Mouse (Mus musculus): ENCODE measurements around the gene Flvcr2.
"Not testable (repeated sequence)": the region's sequence is repeated elsewhere in the genome, so short reads cannot be mapped to it uniquely, and the experiment has no call there.

Flvcr2 gene

DNA sequence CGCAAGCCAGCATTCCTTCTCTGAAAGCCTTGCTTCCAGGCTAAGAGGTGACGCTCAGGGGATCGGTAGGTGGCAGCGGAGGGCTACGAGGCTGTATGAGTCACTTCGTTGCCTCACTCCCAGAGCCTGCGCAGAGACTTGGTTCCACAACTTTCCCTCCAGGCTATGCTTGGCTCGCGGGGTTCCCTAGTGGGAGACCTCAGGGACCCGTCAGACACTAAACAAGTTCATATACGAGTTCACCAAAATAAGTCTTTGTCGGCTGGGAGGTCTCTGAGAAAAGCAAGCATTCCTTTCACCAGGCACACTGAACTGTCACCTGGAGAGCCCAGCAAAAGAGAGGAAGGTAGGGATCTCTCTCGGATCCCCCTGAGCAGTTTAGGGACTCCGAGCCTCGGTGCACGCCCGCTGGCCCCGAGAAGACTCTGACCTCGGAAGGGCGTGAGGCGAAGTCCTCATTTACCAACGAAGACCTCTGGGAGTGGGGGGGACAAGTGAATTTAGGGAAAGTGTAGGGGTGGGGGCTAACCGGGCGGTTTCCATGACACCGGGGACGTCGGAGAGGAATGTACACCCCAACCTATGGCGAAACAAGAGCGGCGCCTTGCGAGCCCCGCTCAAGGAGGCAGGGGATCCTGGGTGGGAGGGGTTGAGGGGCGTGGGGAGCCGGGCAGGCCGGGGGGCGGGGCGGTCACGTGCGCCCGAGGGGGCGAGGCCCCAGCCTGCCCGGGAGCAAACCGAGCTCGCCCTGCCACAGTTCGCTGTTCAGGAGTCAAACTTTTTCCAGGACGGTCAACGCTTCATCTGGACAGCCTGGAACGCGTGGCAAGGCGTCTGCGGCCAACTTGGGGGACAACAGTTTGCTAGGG, at the start of gene Flvcr2:
Gene Flvcr2, plus strand, starts transcription at position 713 of the 869 bp plus-strand sequence.
- peak; percentile 89 for DNase-seq (ENCODE audit: low read depth, low spot score)

DNA sequence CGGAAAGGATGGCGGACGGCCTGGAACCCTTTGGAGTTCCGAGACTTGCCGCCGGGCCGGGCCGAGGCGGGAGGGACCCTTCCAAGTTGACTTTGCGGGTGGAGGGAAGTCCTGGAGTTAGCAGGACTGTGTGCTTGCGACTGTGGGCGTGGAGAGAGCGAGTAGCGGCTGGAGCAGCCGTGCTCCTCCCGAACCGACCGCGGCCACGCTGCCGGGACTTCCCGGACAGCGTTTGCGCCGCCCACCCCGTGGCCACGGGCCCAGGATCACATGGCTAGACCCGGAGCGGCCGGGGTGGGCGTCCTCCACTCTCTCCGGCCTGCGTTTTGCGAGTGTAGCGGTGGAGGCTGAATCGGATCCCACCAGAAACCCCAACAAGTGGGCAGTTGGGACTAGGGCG, 48.2 kb upstream of the Flvcr2 start:
- DNase-seq (ENCODE audit: low read depth, low spot score) = not testable (repeated sequence)

DNA sequence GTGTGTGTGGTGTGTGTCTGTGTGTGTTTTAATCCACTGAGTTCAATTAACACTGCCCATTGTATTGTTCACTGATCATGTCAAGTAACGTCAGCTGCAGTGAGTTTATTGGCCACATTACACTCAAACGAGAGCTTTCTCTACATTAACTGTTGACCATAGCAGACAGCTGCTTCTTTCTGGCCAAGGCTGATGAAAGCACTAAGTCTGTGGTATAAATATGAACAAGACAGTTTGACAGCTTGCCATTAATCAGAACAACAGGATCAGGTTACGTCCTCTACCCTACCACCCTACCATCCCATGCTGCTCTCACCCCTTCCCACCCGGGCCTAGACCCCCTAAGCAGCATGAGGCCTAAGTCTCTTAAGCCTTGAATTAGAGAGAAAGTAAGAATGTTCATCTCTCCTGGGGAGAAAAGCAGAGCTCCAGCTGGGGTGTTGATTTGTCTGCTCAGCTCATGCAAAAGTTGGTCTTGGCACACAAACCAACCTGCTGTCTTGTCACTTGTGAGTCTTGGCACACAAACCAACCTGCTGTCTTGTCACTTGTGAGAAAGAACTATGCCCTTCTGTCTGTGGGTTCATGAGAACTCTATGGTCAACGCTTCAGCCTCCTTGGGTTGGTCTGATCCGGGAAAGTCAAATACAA, 46.0 kb upstream of the Flvcr2 start:
- no peak for DNase-seq (ENCODE audit: low read depth, low spot score)

DNA sequence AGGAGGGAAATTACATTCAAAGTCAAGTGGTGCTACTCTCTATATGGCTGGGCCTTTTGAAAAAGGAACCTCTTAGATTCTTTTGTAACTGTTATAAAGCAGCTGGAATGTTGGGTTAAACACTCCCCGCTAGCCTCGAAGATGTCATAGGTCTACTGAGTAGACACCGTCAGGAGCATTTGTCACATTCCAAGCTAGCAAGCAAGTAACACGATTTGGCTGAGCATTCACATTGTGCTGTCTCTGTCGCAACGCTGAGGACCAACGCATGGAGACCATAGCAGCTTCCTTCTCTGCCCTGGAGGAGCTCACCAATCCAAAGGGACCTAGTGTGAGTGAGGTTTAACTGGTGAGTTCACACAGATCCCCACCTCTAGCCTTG, 45.5 kb upstream of the Flvcr2 start:
- no peak for DNase-seq (ENCODE audit: low read depth, low spot score)

DNA sequence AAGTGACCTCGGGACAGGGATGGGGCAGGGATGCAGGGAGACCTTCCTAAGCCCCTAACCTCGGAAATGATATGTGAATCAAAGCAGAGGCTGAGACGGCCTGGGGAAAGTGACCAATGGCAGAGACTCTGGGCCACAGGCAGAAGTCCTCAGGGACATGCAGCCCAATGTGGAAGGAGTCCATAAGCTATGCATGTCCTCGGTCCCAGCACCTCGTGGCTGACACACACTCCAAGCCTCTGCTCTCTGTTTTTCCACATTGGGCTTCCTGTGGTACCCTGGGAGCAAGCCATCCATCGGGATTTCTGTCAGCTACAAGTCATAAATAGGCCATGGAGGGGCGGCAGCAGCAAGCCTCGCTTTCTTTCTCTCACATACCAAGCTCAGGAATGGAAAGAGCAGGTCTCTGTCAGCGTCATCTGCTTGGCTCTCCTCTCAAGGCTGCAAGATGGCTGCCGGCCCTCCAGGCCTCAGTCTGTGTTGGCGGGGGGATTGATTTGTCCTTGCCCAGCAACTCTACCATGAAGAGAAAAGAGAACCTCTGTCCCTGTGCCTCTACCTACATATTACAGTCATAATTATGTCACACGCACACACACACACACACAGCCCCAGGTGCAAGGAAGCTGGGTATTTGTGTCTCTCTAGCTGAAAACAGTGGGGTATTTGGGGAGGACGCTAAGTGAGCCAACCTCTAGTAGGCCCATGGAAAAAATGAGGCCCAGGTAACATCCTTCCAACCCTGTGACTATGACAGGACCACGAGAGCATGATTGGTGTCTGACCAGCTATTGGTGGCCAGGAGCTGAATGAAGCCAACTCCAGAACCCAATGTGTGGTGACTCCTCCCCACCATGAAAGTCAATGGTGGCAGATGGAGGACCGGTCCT, 43.9 kb upstream of the Flvcr2 start:
- no peak for DNase-seq (ENCODE audit: low read depth, low spot score)

- DNase-seq (ENCODE audit: low read depth, low spot score) = no peak
Measured at GRCm38 (mm10) chr12:85703507-85703906, 42.8 kb upstream of the Flvcr2 start.

DNA sequence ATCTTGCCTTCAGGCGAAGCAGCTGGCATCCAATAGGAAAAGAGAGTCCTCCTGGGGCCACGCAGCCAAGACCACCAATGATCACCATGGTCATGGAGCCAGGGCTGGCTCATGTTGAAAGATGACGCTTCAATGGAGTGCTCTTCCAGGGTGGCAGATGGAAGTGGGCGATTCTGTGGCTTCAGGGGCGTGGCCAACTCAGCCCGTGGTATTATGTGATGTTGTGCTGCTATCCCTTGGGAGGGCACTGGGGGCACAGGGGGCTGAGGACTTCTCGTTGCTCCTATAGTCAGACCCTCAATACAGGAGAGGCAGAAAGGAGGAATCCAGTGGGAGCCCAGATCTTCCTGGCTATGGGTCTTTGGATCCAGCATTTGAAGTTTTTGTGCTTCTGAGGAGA, 41.8 kb upstream of the Flvcr2 start:
- DNase-seq (ENCODE audit: low read depth, low spot score) = peak; percentile 18

- DNase-seq (ENCODE audit: low read depth, low spot score) = peak; percentile 66
Measured at GRCm38 (mm10) chr12:85705002-85705830, 41.1 kb upstream of the Flvcr2 start.

DNA sequence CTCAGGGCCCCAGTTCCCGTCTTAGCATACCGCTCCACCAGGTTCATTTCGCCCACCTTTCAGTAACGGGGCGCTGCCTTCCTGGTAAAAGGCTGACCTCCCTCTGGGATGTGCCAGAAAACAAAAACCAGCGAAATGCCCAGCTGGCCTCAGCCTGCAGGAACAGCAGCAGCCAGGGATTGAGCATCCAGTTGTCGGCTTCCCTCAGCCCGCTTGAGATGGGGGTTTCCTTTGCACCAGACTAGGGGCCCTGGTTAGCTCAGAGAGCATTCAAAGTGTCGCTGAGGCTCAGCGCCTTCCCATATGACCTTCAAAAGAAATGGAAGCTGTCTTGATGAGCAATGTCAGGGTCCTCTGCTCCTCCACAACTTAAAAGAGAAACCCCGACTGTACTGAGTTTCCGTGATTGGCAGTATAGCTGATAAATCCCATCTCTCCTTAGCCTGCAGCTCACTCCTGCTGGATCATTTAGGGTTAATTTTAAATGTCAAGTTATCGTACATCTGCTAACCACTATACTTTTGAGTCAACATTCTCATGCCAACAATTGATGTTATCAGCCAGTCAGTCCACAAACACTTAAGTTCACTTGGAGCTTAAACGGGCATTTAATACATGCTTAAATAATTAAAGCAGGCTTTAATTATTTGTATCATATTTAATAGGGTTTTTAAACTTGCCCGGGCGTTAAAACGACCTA, 40.4 kb upstream of the Flvcr2 start:
- no peak for DNase-seq (ENCODE audit: low read depth, low spot score)

- no peak for DNase-seq (ENCODE audit: low read depth, low spot score)
Measured at GRCm38 (mm10) chr12:85706906-85707305, 39.4 kb upstream of the Flvcr2 start.

DNA sequence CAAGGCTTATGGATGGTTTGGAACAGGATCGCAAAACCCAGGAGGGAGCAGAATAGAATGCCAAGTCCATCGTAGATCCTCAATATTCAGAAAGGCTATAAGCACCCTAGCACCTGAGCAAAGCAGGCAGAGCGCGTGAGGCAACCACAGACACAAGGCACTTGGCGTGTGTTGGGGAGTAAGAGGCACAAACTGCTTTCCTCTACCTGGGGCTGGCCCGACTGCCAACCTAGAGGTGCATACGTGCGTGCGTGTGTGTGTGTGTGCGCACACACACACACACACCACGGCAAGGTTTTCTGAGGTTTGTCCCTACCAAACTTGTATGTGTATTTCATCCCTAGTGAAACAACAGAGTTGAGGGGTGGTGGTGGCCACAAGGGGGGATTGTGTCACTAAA, 38.9 kb upstream of the Flvcr2 start:
- peak; percentile 14 for DNase-seq (ENCODE audit: low read depth, low spot score)

- no peak for DNase-seq (ENCODE audit: low read depth, low spot score)
Measured at GRCm38 (mm10) chr12:85708556-85708955, 37.8 kb upstream of the Flvcr2 start.

- no peak for DNase-seq (ENCODE audit: low read depth, low spot score)
Measured at GRCm38 (mm10) chr12:85710695-85711094, 35.6 kb upstream of the Flvcr2 start.

DNA sequence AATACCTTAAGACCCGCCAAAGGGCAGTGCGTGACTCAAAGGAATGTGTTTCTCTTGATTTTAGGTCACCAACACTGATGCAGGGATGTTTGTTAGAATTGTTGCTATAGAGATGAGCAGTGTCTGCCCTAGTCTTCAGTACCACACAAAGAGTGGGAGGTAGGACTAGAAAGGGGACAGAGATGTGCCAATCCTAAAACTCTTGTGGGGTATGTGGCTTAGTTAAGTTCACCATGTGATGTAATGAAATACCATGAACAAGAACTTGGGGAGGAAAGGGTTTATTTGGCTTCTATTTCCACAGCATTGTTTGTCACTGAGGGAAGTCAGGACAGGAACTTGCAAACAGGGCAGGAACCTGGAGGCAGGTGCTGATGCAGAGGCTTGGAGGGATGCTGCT, 33.8 kb upstream of the Flvcr2 start:
- peak; percentile 16 for DNase-seq (ENCODE audit: low read depth, low spot score)

DNA sequence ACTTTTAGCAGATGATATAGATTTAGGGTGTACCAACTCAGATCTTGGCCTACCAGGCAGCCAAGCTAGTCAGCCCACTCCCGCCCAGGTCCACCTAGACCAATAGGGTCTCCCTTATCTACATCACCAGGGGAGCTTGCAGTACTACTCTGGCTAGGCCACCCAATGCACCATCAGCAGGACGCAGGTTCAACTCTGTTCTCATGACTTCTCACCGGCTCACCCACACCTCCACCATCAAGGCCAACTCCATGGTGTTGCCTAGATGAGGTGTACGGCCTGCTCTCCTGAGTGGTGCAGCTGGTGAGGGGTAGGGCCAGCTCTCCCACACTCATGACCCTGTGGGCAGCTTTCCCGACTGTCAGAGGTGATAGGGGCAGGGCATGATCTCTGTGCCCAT, 32.2 kb upstream of the Flvcr2 start:
- no peak for DNase-seq (ENCODE audit: low read depth, low spot score)

DNA sequence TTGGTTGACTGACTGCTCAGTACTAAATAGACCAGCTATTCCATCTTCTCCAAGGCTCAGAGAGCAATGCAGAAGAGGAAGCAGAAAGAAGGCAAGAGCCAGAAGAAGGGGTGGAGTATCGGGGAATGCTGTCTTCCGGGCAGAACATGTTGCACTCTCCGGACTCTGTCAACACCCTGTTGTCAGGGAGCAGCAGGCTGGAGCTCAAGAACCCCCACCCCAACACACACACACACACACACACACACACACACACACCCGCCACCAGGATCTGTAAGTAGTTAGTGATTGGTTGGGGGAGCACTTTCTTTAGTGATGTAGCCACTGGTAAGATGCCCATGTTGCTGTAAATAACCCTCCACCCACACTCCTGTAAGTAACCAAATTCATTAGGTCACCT, 21.0 kb upstream of the Flvcr2 start:
- no peak for DNase-seq (ENCODE audit: low read depth, low spot score)

DNA sequence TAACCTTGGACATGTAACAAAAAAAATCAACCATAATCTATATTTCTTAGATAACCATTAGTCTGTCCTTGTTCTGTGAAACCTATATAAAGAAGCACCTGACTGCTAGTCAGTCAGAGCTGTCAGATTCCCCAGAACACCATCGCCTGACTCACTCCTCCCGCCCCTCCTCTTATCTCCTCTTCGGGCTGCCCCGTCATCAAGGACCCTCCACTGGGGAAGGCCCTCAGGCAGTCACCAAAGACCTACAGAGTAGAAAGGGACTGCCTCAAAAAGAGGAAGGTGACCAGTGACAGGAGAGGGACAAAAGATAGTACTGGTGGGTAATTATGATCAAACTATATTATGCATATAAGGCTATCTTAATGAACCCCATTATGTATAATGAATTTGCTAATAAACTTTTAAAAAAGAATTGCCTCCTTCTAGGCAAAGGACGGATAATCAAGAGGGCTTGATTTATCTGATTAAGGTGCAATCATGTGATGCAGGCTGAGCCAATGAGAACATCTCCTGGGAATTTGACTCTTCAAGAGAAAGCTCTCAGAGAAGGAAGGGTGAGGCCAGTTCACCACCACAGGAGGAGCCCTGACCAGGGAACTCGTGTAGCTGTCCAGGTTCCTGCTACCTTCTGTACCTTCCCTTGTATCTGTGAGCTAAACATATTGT, 19.5 kb upstream of the Flvcr2 start:
- DNase-seq (ENCODE audit: low read depth, low spot score) = no peak

- no peak for DNase-seq (ENCODE audit: low read depth, low spot score)
Measured at GRCm38 (mm10) chr12:85728181-85728580, 18.2 kb upstream of the Flvcr2 start.

DNA sequence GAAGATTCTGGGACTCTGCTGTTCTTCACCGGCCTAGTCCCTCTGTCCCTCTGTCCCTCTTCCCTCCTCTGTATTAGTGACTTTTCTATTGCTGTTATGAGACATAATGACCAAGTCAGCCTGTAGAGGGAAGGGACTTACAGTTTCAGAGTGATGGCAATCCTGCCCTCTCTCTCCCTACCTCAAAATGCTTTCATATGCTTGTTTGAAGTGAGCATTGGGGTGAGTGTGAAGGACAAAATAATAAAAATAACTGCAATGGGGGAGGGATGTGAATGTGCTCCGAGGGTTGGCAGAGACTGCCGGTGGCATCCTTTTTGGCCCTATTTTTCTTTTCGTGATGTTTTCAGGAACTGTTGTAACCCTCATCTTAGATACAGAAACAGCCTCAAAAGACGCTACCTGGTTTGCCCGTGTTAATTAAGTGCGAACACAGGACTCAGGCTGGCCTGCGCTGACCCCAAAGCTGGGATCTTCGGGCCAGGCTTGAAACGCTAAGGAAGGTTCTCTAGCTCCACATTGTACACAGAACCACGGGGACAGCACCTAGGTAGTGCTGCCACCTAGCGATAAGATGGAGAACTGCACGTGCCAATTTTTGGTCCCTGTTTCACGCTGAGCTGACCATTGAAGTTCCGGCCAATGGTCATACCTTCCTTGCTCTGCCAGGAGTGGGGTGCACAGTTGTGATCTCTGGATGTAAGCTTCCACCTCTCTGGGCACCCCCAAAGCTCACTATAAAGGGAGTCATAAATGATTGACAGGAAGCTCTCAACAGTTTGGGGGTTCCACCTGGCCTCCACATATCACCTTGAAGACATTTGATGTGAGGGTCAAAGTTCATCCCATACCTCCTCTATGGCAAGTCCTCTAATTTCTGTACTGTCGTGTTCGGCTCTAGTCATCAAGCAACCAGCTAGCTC, 17.1 kb upstream of the Flvcr2 start:
- DNase-seq (ENCODE audit: low read depth, low spot score) = peak; percentile 61
